Mouse (Mus musculus) bone marrow, adult 2 months (tissue): ENCODE data around the gene Cdh11. TPM values are rescaled to one million over a fixed set of nuclear protein-coding genes. Genes with fewer than 3 reads are reported as not detected.

ENCODE experiments used
- H3K27ac ChIP-seq: fragments of 200-500 bp; 2 replicates; pipeline ENCODE4 v1.5.1; 2012; ENCODE audit warnings: low read depth, mild to moderate bottlenecking, control low read depth, inconsistent platforms, low read length; ENCODE audit not compliant: control insufficient read depth, poor library complexity, insufficient read depth
- H3K4me1 ChIP-seq: fragments of 200-500 bp; 2 replicates; pipeline ENCODE4 v1.6.1; 2011; ENCODE audit warnings: low read length; ENCODE audit not compliant: control insufficient read depth, insufficient read depth
- H3K4me3 ChIP-seq: fragments of 200-500 bp; replicated peaks from 2 replicates; pipeline ENCODE3; 2011; ENCODE audit warnings: mild to moderate bottlenecking, low read depth, low read length, control low read depth; ENCODE audit not compliant: control insufficient read depth
- CTCF ChIP-seq: fragments of 200-500 bp; IDR thresholded peaks from 2 replicates; pipeline ENCODE4 v1.5.1; 2011; ENCODE audit warnings: low read length, control low read depth; ENCODE audit not compliant: control insufficient read depth, insufficient read depth
- POLR2A ChIP-seq: fragments of 200-500 bp; IDR thresholded peaks from 2 replicates; pipeline ENCODE4 v1.6.1; 2011; ENCODE audit warnings: low read depth, mild to moderate bottlenecking, control low read depth, low read length, borderline replicate concordance; ENCODE audit not compliant: control insufficient read depth
- WGBS: fragments of 180-500 bp; shearing (Covaris S2); methylation state at CpG from one replicate; pipeline ENCODE4 v1.1.7; 2018; 5-methylcytosine and 5-hydroxymethylcytosine counted together
- polyA plus RNA-seq: library from polyadenylated mRNA; stranded (reverse); fragments of >200 nt; gene quantifications from 2 replicates; pipeline ENCODE4 v1.2.4, GENCODE M21; 2011; ENCODE audit warnings: low replicate concordance; ENCODE audit not compliant: missing spikeins, insufficient read depth, insufficient read length

Cdh11 gene
- polyA plus RNA-seq, 1 experiment: 6.5 TPM

GRCm38 (mm10) chr8:102780899-102781298 is 4.5 kb downstream of the Cdh11 start:
- TF ChIP-seq POLR2A (no peak), CTCF (no peak)
- Histone ChIP-seq H3K4me1 (no peaks in the 10 kb centered on the region), H3K4me3 (no peak overlapping the region), H3K27ac (no peak overlapping the region)
- 6% methylated on average over 12 of the region's 12 CpGs for WGBS

- 68% methylated on average over 1 of the region's 1 CpGs for WGBS
- TF ChIP-seq POLR2A (no peak), CTCF (no peak)
- H3K4me3 ChIP-seq: no peak overlapping the region
- H3K4me1 ChIP-seq: no peaks in the 10 kb centered on the region
- no peak overlapping the region for H3K27ac ChIP-seq
Observed at GRCm38 (mm10) chr8:102774594-102774993, 10.8 kb downstream of the Cdh11 start.

DNA sequence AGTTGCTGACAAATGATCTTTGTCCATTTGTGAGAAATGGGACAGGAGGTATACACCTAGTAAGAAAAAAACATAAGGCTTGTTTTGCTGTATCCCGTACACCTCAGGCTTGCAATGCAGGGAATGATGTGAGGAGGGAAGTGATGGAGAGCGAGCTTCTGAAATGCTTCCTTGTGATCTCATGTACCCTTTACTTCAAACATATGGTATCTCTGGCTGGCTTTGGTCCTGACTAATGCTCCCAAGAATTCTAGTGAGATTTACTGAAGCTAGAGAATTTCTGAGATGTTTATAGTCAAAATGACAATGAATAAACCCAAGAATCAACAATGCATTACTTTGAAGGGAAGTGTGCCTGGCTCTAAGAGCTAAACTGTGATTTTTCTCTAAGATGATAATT is 14.0 kb downstream of the Cdh11 start:
- no peak for TF ChIP-seq POLR2A
- TF ChIP-seq CTCF: no peak
- H3K4me1 ChIP-seq: no peaks in the 10 kb centered on the region
- WGBS: 75% methylated on average over 2 of the region's 2 CpGs
- no peak overlapping the region for H3K27ac ChIP-seq
- no peak overlapping the region for H3K4me3 ChIP-seq

GRCm38 (mm10) chr8:102753839-102754238 is 31.6 kb downstream of the Cdh11 start:
- Histone ChIP-seq H3K4me3 (no peak overlapping the region), H3K4me1 (no peaks in the 10 kb centered on the region), H3K27ac (no peak overlapping the region)
- 84% methylated on average over 5 of the region's 5 CpGs for WGBS
- no peak for TF ChIP-seq POLR2A
- no peak for TF ChIP-seq CTCF

DNA sequence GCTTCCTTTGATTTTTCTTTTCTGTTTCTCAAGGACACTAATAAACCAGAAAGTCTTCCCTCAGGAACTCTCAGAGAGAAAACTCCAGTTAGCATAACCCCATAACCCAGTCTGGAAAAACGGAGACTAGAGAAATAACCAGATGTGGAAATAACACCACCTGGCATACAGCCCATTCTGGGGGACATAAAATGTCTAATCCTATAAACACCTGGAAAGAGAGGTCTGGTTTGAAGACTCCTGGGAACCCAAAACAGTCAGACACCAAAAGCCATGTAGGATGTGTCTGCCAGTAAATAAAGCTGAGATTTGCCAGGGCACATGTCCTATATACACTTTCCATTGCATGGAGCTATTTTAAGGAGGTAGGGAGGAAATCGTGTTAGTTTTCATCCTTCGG is 42.5 kb downstream of the Cdh11 start:
- TF ChIP-seq CTCF (no peak), POLR2A (no peak)
- H3K4me3 ChIP-seq: no peak overlapping the region
- H3K27ac ChIP-seq: no peak overlapping the region
- 72% methylated on average over 3 of the region's 3 CpGs for WGBS
- no peaks in the 10 kb centered on the region for H3K4me1 ChIP-seq

DNA sequence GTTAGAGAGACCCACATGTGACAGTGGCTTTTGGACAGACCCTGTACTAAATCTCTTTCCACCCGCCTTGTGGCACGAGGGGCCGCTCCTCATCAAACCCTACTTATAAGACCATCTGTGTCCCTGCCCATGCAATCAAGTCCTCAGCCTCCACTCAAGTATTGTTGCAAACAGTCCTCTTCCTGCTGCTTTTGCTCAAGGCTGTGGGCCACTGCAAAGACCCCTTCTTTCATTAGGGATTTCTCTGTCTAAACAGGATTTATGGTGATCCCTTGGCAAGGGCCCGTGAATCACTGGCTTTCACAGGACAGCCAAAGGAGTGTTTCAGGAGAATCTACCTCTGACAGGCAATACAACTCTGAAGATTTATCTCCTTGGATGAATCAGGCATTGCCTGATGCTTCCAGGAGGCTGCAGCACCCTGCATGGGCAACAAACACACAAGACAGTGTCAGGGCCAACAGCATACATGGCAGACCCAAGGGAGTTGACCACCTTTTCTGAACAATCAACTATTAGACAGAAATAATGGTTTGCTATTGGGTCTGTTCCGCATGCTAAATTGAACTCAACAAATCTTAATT is 43.3 kb downstream of the Cdh11 start:
- 72% methylated on average over 5 of the region's 5 CpGs for WGBS
- Histone ChIP-seq H3K4me1 (no peaks in the 10 kb centered on the region), H3K4me3 (no peak overlapping the region), H3K27ac (no peak overlapping the region)
- TF ChIP-seq CTCF: no peak
- TF ChIP-seq POLR2A: no peak

- H3K4me1 ChIP-seq: no peaks in the 10 kb centered on the region
- no peak overlapping the region for H3K27ac ChIP-seq
- WGBS: 63% methylated on average over 4 of the region's 4 CpGs
- no peak for TF ChIP-seq CTCF
- TF ChIP-seq POLR2A: no peak
- no peak overlapping the region for H3K4me3 ChIP-seq
Observed at GRCm38 (mm10) chr8:102740963-102741362, 44.5 kb downstream of the Cdh11 start.

DNA sequence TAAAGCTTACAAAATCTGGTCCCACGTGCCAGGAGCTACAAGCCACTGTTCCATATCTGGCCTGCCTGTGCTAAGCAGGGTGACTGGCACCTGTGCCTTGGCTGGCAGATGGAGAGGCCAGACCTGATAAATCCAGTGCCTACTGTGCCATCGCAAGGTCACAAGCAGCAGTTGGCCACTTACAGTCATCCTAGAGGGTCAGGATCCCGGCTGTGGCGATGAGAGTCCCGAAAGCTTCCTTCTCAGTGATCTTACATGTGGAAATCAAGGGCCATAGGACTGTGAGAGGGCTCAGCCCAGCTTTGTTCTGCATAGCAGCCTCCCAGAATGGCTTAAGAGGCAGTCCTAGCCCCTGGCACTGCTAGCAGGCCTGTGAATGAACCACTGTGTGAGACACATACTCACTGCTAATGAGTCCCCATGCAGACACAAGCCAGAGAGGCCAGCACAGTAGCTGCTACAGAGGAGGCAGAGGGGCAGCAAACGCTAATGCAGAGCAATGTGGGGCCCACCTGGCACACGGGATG is 46.4 kb downstream of the Cdh11 start:
- TF ChIP-seq CTCF: no peak
- no peak for TF ChIP-seq POLR2A
- Histone ChIP-seq H3K4me3 (no peak overlapping the region), H3K27ac (no peak overlapping the region), H3K4me1 (no peaks in the 10 kb centered on the region)
- 68% methylated on average over 7 of the region's 7 CpGs for WGBS

GRCm38 (mm10) chr8:102738395-102738794 is 47.0 kb downstream of the Cdh11 start:
- TF ChIP-seq CTCF (no peak), POLR2A (no peak)
- Histone ChIP-seq H3K27ac (no peak overlapping the region), H3K4me3 (no peak overlapping the region), H3K4me1 (no peaks in the 10 kb centered on the region)
- 83% methylated on average over 7 of the region's 7 CpGs for WGBS
